Mouse (Mus musculus) stomach, postnatal 0 days (tissue): Measurements from ENCODE around the gene Kcna6.

Experiments used
- CTCF ChIP-seq: IDR thresholded peaks from 2 replicates; pipeline ENCODE4 v1.5.1; 2016; ENCODE audit warnings: antibody characterized with exemption, low read depth, mild to moderate bottlenecking, moderate library complexity
- EP300 ChIP-seq: optimal IDR thresholded peaks from 2 replicates; pipeline ENCODE3; 2016; ENCODE audit warnings: antibody characterized with exemption

DNA sequence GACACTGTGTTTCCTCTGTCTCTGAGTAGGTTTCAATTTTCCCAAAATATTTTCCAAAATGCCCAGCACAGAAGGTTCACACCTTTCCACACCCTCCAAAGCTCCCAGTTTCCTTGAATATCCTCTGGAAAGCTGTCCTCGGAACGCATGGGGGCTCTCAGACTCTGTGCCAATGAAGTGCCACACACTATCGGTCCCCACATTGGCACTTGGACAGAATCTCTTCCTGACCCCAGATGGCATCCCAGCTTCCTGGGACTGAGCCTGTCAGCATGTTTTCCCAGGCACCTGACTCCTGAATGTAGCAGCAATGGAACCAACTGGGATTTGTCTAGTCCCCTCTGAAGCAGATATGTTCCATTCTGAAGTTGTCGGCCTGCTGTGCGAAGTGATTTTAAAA lies 73.5 kb downstream of the Kcna6 start:
- TF ChIP-seq CTCF (no peak), EP300 (no peak)
